Comparison of ENCODE assay signal across 8 mouse cellular contexts in genomic region chr19:7557844-7558243, GRCm38 (mm10). TPM values are rescaled to one million over a fixed set of nuclear protein-coding genes. Genes with fewer than 3 reads are reported as not detected.
DNase-seq lines count a peak whose midpoint lies in the region; ATAC-seq and TF ChIP-seq lines count a peak whose summit lies in the region.

No protein-coding gene starts in this region.

- no peak for TF ChIP-seq CTCF in kidney, postnatal 0 days (IDR thresholded peaks at IDR 0.05; ENCODE audit: low read depth)

- WGBS in kidney, postnatal 0 days: 10% methylated on average over 4 of the region's 4 CpGs
- WGBS in embryonic facial prominence, embryonic 10.5 days: 5% methylated on average over 4 of the region's 4 CpGs
- 11% methylated on average over 4 of the region's 4 CpGs for WGBS in hindbrain, embryonic 15.5 days
- WGBS in midbrain, embryonic 13.5 days: 5% methylated on average over 4 of the region's 4 CpGs

- peak overlapping the region; percentile 81 for H3K4me2 ChIP-seq in kidney, postnatal 0 days (ENCODE audit: low read length)
- peak overlapping the region; percentile 71 for H3K4me2 ChIP-seq in hindbrain, embryonic 15.5 days
- peak overlapping the region; percentile 58 for H3K4me2 ChIP-seq in midbrain, embryonic 13.5 days (replicated peaks)

- H3K4me1 ChIP-seq in kidney, postnatal 0 days (replicated peaks; ENCODE audit: insufficient read depth, low read length): peaks cover 5% of the 10 kb centered on the region; the same call in 1 of the 2 replicates
- H3K4me1 ChIP-seq in embryonic facial prominence, embryonic 10.5 days: peaks cover 26% of the 10 kb centered on the region
- H3K4me1 ChIP-seq in hindbrain, embryonic 15.5 days (replicated peaks): peaks cover 8% of the 10 kb centered on the region
- peaks cover 12% of the 10 kb centered on the region for H3K4me1 ChIP-seq in midbrain, embryonic 13.5 days (replicated peaks)

- no peaks in the 10 kb centered on the region for H3K9me3 ChIP-seq in kidney, postnatal 0 days (replicated peaks; ENCODE audit: low read length)
- no peaks in the 10 kb centered on the region for H3K9me3 ChIP-seq in embryonic facial prominence, embryonic 10.5 days
- no peaks in the 10 kb centered on the region for H3K9me3 ChIP-seq in hindbrain, embryonic 15.5 days
- no peaks in the 10 kb centered on the region for H3K9me3 ChIP-seq in midbrain, embryonic 13.5 days

- H3K27ac ChIP-seq in kidney, postnatal 0 days: 0 out of 2 replicates have a peak overlapping the region, but pooled peaks have one; percentile 19
- H3K27ac ChIP-seq in embryonic facial prominence, embryonic 10.5 days (replicated peaks): peak overlapping the region; percentile 72
- H3K27ac ChIP-seq in hindbrain, embryonic 15.5 days (replicated peaks): no peak overlapping the region
- no peak overlapping the region for H3K27ac ChIP-seq in midbrain, embryonic 13.5 days

- H3K4me3 ChIP-seq in kidney, postnatal 0 days (replicated peaks; ENCODE audit: low read depth, low read length): peak overlapping the region; percentile 55
- peak overlapping the region; percentile 68 for H3K4me3 ChIP-seq in embryonic facial prominence, embryonic 10.5 days
- peak overlapping the region; percentile 41 for H3K4me3 ChIP-seq in hindbrain, embryonic 15.5 days
- H3K4me3 ChIP-seq in midbrain, embryonic 13.5 days (replicated peaks): peak overlapping the region; percentile 32

- H3K36me3 ChIP-seq in kidney, postnatal 0 days (ENCODE audit: insufficient read depth, low read length): no peaks in the 10 kb centered on the region
- no peaks in the 10 kb centered on the region for H3K36me3 ChIP-seq in embryonic facial prominence, embryonic 10.5 days (replicated peaks)
- H3K36me3 ChIP-seq in hindbrain, embryonic 15.5 days: no peaks in the 10 kb centered on the region
- no peaks in the 10 kb centered on the region for H3K36me3 ChIP-seq in midbrain, embryonic 13.5 days

- no peaks in the 10 kb centered on the region for H3K27me3 ChIP-seq in kidney, postnatal 0 days (ENCODE audit: insufficient read depth, low read length)
- H3K27me3 ChIP-seq in embryonic facial prominence, embryonic 10.5 days (replicated peaks; ENCODE audit: low read depth, poor library complexity, severe bottlenecking): peaks cover 23% of the 10 kb centered on the region
- 0 out of 2 replicates have a peak, but pooled peaks cover 6% of the 10 kb centered on the region for H3K27me3 ChIP-seq in hindbrain, embryonic 15.5 days
- peaks cover 12% of the 10 kb centered on the region for H3K27me3 ChIP-seq in midbrain, embryonic 13.5 days

- H3K9ac ChIP-seq in kidney, postnatal 0 days (ENCODE audit: low read depth, low read length): peak overlapping the region; percentile 65
- H3K9ac ChIP-seq in hindbrain, embryonic 15.5 days: no peak overlapping the region
- H3K9ac ChIP-seq in midbrain, embryonic 13.5 days (replicated peaks): no peak overlapping the region

- no peak for ATAC-seq in kidney, postnatal 0 days (replicated peaks; ENCODE audit: low FRiP score, low read depth)
- ATAC-seq in hindbrain, embryonic 15.5 days (ENCODE audit: low FRiP score, low read depth): no peak
- ATAC-seq in midbrain, embryonic 13.5 days: no peak

- DNase-seq in kidney, postnatal 0 days (ENCODE audit: low spot score): no peak
- DNase-seq in kidney, postnatal 4 days: no peak
- peak; percentile 13 for DNase-seq in embryonic facial prominence, embryonic 10.5 days (ENCODE audit: low spot score)
- DNase-seq in adrenal gland, adult 2 months: no peak
- DNase-seq in ovary, postnatal 36 days (ENCODE audit: low spot score): no peak
- DNase-seq in cerebellum, adult 9-10 months: no peak

RNA-seq across cellular contexts. Expression of gene Pla2g16, which starts 0.6 kb away (rescaled TPM):
- 20.5 and 20.6 TPM in 2 replicates for polyA plus RNA-seq in kidney, postnatal 0 days (2015; fragmentation: Nextera tagmentation; extraction: Ambion mirVana)
- 6.5 and 7.3 TPM in 2 replicates for polyA plus RNA-seq in embryonic facial prominence, embryonic 10.5 days (2016; fragmentation: Nextera tagmentation; extraction: Ambion mirVana)
- 4.8 and 5.7 TPM in 2 replicates for polyA plus RNA-seq in hindbrain, embryonic 15.5 days (2015; fragmentation: Nextera tagmentation; extraction: Ambion mirVana)
- polyA plus RNA-seq in midbrain, embryonic 13.5 days (2015; fragmentation: Nextera tagmentation; extraction: Ambion mirVana): 1.3 and 2.6 TPM in 2 replicates
- 100 to 1,000 TPM in 1 of 2 experiments, 10 to 100 TPM in 1; 53.9 to 113 TPM for total RNA-seq in adrenal gland, adult 2 months (2021)
- 10.9 and 13.6 TPM in 2 replicates for polyA plus RNA-seq in adrenal gland, adult 2 months (2012; rRNA removed)

RNA-seq across cellular contexts. Expression of gene Lgals12, which starts 49.1 kb away (rescaled TPM):
- 1.6 and 1.8 TPM in 2 replicates for polyA plus RNA-seq in kidney, postnatal 0 days (2015; fragmentation: Nextera tagmentation; extraction: Ambion mirVana)
- 0.08 and 0.24 TPM in 2 replicates for polyA plus RNA-seq in embryonic facial prominence, embryonic 10.5 days (2016; fragmentation: Nextera tagmentation; extraction: Ambion mirVana)
- 0.18 and 0.53 TPM in 2 replicates for polyA plus RNA-seq in hindbrain, embryonic 15.5 days (2015; fragmentation: Nextera tagmentation; extraction: Ambion mirVana)
- polyA plus RNA-seq in midbrain, embryonic 13.5 days (2015; fragmentation: Nextera tagmentation; extraction: Ambion mirVana): 0.15 and 0.22 TPM in 2 replicates
- 10 to 100 TPM; 28.1 to 38.8 TPM for total RNA-seq in adrenal gland, adult 2 months (2021)
- 9.6 and 20.4 TPM in 2 replicates for polyA plus RNA-seq in adrenal gland, adult 2 months (2012; rRNA removed)

RNA-seq across cellular contexts. Expression of gene Hrasls5, which starts 54.5 kb away (rescaled TPM):
- 0.28 and 0.36 TPM in 2 replicates for polyA plus RNA-seq in kidney, postnatal 0 days (2015; fragmentation: Nextera tagmentation; extraction: Ambion mirVana)
- polyA plus RNA-seq in embryonic facial prominence, embryonic 10.5 days (2016; fragmentation: Nextera tagmentation; extraction: Ambion mirVana): not detected in 2 replicates
- polyA plus RNA-seq in hindbrain, embryonic 15.5 days (2015; fragmentation: Nextera tagmentation; extraction: Ambion mirVana): 0.26 TPM in 1 of 2 replicates, not detected in the other
- not detected in 2 replicates for polyA plus RNA-seq in midbrain, embryonic 13.5 days (2015; fragmentation: Nextera tagmentation; extraction: Ambion mirVana)
- total RNA-seq in adrenal gland, adult 2 months (2021): under 1 TPM in 1 of 2 experiments, not detected in 1; 0.37 TPM
- 1.0 TPM in 1 of 2 replicates, not detected in the other for polyA plus RNA-seq in adrenal gland, adult 2 months (2012; rRNA removed)

Comparison
In these comparisons a context has a peak if more than half of its experiments do, and no peak if none do; other contexts are left out.
1. H3K27ac ChIP-seq: peak in kidney, postnatal 0 days (single experiment) and embryonic facial prominence, embryonic 10.5 days (single experiment); none in hindbrain, embryonic 15.5 days (single experiment) and midbrain, embryonic 13.5 days (single experiment).
2. Peak in every context shown above with its lines, with median percentiles within 50 percentile points of each other: H3K4me2 ChIP-seq and H3K4me3 ChIP-seq.